Mouse (Mus musculus): Measurements from ENCODE around the gene Eps15l1. TPM values are rescaled to one million over a fixed set of nuclear protein-coding genes. Genes with fewer than 3 reads are reported as not detected.

Gene Eps15l1
- polyA plus RNA-seq, 1 experiment = 11.9 TPM

DNA sequence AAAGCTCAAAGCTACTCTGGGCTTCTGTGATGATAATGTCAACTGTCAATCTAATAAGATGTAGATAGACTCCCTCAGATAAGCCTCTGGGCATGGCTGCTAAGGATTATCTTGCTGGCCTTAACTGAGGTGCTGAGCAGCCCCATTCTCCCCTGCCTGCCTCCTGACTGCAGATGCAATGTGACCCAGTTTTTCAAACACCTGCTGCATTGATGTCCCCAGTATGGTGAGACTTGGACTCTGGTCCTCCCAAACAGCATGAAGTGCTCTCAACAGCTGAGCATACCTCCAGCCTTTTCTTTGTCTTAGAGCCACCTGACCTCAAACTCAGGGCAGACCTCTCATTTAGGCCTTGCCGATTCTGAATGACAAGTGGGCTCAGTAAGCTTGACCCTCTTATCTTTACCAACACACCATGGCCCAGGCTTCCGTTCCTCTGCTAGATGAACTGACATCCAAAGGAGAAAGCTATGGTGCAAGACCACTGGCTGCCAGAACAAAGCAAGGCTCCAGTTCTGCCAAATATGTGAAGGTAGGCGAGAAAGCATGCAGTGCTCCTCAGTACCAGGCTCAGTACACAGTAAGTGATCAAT is 108.2 kb downstream of the Eps15l1 start:
- Histone ChIP-seq H3K27ac (ENCODE audit: control insufficient read depth, insufficient read depth, low read depth, low read length) (no peak overlapping the region), H3K36me3 (ENCODE audit: control insufficient read depth, insufficient read depth, low read length) (no peaks in the 10 kb centered on the region), H3K4me1 (ENCODE audit: control insufficient read depth, insufficient read depth, low read length) (no peaks in the 10 kb centered on the region; the same call in none of the 2 replicates), H3K4me3 (ENCODE audit: control insufficient read depth, low read depth, low read length) (no peak overlapping the region), H3K27me3 (ENCODE audit: control insufficient read depth, insufficient read depth, low read length) (no peaks in the 10 kb centered on the region)
- no peak for TF ChIP-seq CTCF (IDR thresholded peaks at IDR 0.05; ENCODE audit: control insufficient read depth, insufficient read depth, insufficient replicate concordance, low read depth, low read length)
- no peak for TF ChIP-seq POLR2A (IDR thresholded peaks at IDR 0.05; ENCODE audit: control insufficient read depth, low read depth, low read length)

DNA sequence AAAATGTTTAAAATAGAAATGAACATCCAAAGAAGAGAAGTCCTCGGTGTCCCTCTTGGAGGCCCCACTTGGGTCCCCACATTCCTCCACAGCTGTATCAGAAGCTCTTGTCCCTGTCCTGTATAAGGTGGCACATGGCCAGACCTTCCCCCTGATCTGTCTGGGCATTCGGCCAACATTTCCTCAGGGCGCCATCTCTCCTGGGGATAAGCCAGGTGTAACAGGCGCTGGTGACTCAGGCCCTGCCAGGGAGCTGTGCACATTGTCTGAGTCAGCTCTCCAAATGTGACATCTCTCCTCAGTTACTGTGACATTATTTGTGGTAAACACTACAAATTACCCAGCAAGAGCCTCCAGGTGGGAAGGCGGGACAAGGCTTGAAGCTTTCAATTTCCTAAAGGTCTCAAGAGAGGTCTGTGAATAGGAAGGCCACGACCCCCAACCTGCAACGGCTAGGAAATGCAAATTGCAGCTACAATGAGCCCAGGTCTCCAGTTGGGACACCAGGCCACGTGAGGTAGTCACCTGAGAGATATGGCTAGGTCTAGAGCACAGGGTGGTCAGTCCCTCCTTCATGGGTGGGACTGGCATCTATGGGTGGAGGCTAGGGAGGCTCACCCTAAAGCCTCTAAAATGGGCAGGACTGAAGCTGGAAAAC is 110.3 kb downstream of the Eps15l1 start:
- Histone ChIP-seq H3K4me1 (ENCODE audit: control insufficient read depth, insufficient read depth, low read length) (no peaks in the 10 kb centered on the region), H3K4me3 (ENCODE audit: control insufficient read depth, low read depth, low read length) (no peak overlapping the region; the same call in 1 of the 2 replicates), H3K36me3 (ENCODE audit: control insufficient read depth, insufficient read depth, low read length) (no peaks in the 10 kb centered on the region), H3K27ac (ENCODE audit: control insufficient read depth, insufficient read depth, low read depth, low read length) (no peak overlapping the region), H3K27me3 (ENCODE audit: control insufficient read depth, insufficient read depth, low read length) (no peaks in the 10 kb centered on the region)
- TF ChIP-seq CTCF (IDR thresholded peaks at IDR 0.05; ENCODE audit: control insufficient read depth, insufficient read depth, insufficient replicate concordance, low read depth, low read length) (no peak), POLR2A (IDR thresholded peaks at IDR 0.05; ENCODE audit: control insufficient read depth, low read depth, low read length) (no peak)

GRCm38 (mm10) chr8:72308276-72308675 is 113.0 kb downstream of the Eps15l1 start:
- Histone ChIP-seq H3K27ac (ENCODE audit: control insufficient read depth, insufficient read depth, low read depth, low read length) (no peak overlapping the region), H3K36me3 (ENCODE audit: control insufficient read depth, insufficient read depth, low read length) (no peaks in the 10 kb centered on the region), H3K4me3 (ENCODE audit: control insufficient read depth, low read depth, low read length) (no peak overlapping the region), H3K4me1 (ENCODE audit: control insufficient read depth, insufficient read depth, low read length) (no peaks in the 10 kb centered on the region), H3K27me3 (ENCODE audit: control insufficient read depth, insufficient read depth, low read length) (no peaks in the 10 kb centered on the region)
- TF ChIP-seq POLR2A (IDR thresholded peaks at IDR 0.05; ENCODE audit: control insufficient read depth, low read depth, low read length) (no peak), CTCF (IDR thresholded peaks at IDR 0.05; ENCODE audit: control insufficient read depth, insufficient read depth, insufficient replicate concordance, low read depth, low read length) (no peak)

GRCm38 (mm10) chr8:72306913-72307312 is 114.3 kb downstream of the Eps15l1 start:
- TF ChIP-seq CTCF (IDR thresholded peaks at IDR 0.05; ENCODE audit: control insufficient read depth, insufficient read depth, insufficient replicate concordance, low read depth, low read length) (no peak), POLR2A (IDR thresholded peaks at IDR 0.05; ENCODE audit: control insufficient read depth, low read depth, low read length) (no peak)
- H3K27ac ChIP-seq (ENCODE audit: control insufficient read depth, insufficient read depth, low read depth, low read length) = no peak overlapping the region
- H3K36me3 ChIP-seq (ENCODE audit: control insufficient read depth, insufficient read depth, low read length) = no peaks in the 10 kb centered on the region
- H3K27me3 ChIP-seq (ENCODE audit: control insufficient read depth, insufficient read depth, low read length) = no peaks in the 10 kb centered on the region
- H3K4me1 ChIP-seq (ENCODE audit: control insufficient read depth, insufficient read depth, low read length) = no peaks in the 10 kb centered on the region
- H3K4me3 ChIP-seq (ENCODE audit: control insufficient read depth, low read depth, low read length) = no peak overlapping the region

- Histone ChIP-seq H3K4me3 (ENCODE audit: control insufficient read depth, low read depth, low read length) (no peak within 1 kb of the TSS), H3K4me1 (ENCODE audit: control insufficient read depth, insufficient read depth, low read length) (no peaks in the 10 kb centered on the region), H3K36me3 (ENCODE audit: control insufficient read depth, insufficient read depth, low read length) (no peaks in the 10 kb centered on the region), H3K27ac (ENCODE audit: control insufficient read depth, insufficient read depth, low read depth, low read length) (no peak within 1 kb of the TSS), H3K27me3 (ENCODE audit: control insufficient read depth, insufficient read depth, low read length) (no peaks in the 10 kb centered on the region)
- TF ChIP-seq POLR2A (IDR thresholded peaks at IDR 0.05; ENCODE audit: control insufficient read depth, low read depth, low read length) (no peak), CTCF (IDR thresholded peaks at IDR 0.05; ENCODE audit: control insufficient read depth, insufficient read depth, insufficient replicate concordance, low read depth, low read length) (no peak)
Observed at GRCm38 (mm10) chr8:72305210-72305905, 115.9 kb downstream of the Eps15l1 start, which contains the start of gene Gm10282. Gm10282 (minus strand) TSS chr8:72305260.

DNA sequence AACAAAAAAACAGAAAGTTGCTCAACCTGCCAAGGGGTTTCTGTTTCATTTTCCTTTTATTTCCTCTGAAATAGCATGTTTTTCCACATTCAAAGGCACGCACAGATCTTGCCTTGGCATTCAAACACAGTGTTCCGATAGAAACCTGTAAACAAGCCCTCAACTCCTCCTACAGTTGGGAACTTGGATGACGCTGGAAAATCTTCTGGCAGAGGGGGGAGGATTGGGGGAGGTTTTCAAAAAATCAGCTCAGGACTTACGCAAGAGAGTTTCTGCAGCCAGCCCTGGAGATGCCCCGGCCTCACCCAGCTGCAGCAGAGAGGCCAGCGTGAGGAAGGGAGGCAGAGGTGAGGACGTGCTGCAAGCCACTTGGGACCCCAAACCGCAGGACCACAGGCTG is 117.6 kb downstream of the Eps15l1 start:
- no peak overlapping the region for H3K4me3 ChIP-seq (ENCODE audit: control insufficient read depth, low read depth, low read length)

DNA sequence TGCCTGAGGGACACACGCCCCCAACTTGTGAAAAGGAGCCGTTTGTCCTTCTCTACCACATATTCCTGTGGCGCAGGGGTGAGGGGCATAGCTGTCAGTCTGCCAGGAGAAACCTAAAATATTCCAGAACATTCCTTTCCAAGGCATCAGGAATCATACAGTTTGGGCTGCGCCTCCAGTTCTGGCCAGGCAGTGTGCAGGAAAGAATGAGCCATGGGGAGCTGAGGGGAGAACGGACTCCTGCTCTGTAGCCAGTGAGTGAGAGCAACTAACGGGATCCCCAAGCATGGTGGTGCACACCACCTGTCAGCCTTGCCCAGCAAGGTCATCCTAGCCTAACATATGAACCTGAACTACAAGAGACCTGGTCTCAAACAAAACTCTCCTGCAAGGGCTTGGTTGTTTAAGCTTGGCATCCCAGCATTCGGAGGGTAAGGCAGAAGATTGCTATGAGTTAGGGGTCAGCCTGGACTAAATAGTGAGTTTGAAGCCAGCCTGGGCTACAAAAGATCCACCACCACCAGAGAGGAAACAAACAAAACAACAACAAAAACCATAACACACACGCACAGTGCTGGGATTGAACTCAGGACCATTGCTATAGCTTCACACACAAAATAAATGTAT is 118.2 kb downstream of the Eps15l1 start:
- TF ChIP-seq POLR2A (IDR thresholded peaks at IDR 0.05; ENCODE audit: control insufficient read depth, low read depth, low read length) = no peak
- TF ChIP-seq CTCF (IDR thresholded peaks at IDR 0.05; ENCODE audit: control insufficient read depth, insufficient read depth, insufficient replicate concordance, low read depth, low read length) = no peak; the same call in 1 of the 2 replicates

More for the DNA sequence above, 117.6 kb downstream of the Eps15l1 start:
- no peaks in the 10 kb centered on the region for H3K36me3 ChIP-seq (ENCODE audit: control insufficient read depth, insufficient read depth, low read length)
- no peak overlapping the region; the same call in 1 of the 2 replicates for H3K27ac ChIP-seq (ENCODE audit: control insufficient read depth, insufficient read depth, low read depth, low read length)
- no peaks in the 10 kb centered on the region for H3K27me3 ChIP-seq (ENCODE audit: control insufficient read depth, insufficient read depth, low read length)
- TF ChIP-seq POLR2A (IDR thresholded peaks at IDR 0.05; ENCODE audit: control insufficient read depth, low read depth, low read length) = no peak
- TF ChIP-seq CTCF (IDR thresholded peaks at IDR 0.05; ENCODE audit: control insufficient read depth, insufficient read depth, insufficient replicate concordance, low read depth, low read length) = no peak
- no peaks in the 10 kb centered on the region for H3K4me1 ChIP-seq (ENCODE audit: control insufficient read depth, insufficient read depth, low read length)

More for the DNA sequence above, 118.2 kb downstream of the Eps15l1 start:
- Histone ChIP-seq H3K36me3 (ENCODE audit: control insufficient read depth, insufficient read depth, low read length) (no peaks in the 10 kb centered on the region), H3K4me3 (ENCODE audit: control insufficient read depth, low read depth, low read length) (no peak overlapping the region), H3K27ac (ENCODE audit: control insufficient read depth, insufficient read depth, low read depth, low read length) (peak overlapping the region; percentile 75), H3K27me3 (ENCODE audit: control insufficient read depth, insufficient read depth, low read length) (no peaks in the 10 kb centered on the region), H3K4me1 (ENCODE audit: control insufficient read depth, insufficient read depth, low read length) (no peaks in the 10 kb centered on the region)

All from testis, adult 2 months (tissue).